Mouse (Mus musculus) liver, adult 2 months (tissue): ENCODE measurements around the gene Skida1. TPM values are rescaled to one million over a fixed set of nuclear protein-coding genes. Genes with fewer than 3 reads are reported as not detected.
"Not testable (repeated sequence)": the region's sequence is repeated elsewhere in the genome, so short reads cannot be mapped to it uniquely, and the experiment has no call there.

Source experiments
- DNase-seq: peaks from one replicate; pipeline ENCODE4 v3.0.0-alpha.2; 2011; ENCODE audit warnings: low read depth, low spot score; ENCODE audit errors: extremely low read depth
- H3K27ac ChIP-seq: fragments of 200-500 bp; replicated peaks from 2 replicates; pipeline ENCODE4 v1.5.1; 2012; ENCODE audit warnings: low read depth, mild to moderate bottlenecking, control low read depth, inconsistent platforms, low read length; ENCODE audit not compliant: insufficient read depth
- H3K27me3 ChIP-seq: fragments of 200-500 bp; 2 replicates; pipeline ENCODE4 v1.6.1; 2012; ENCODE audit warnings: mild to moderate bottlenecking, moderate library complexity, low read length, inconsistent platforms; ENCODE audit not compliant: control insufficient read depth, insufficient read depth
- H3K36me3 ChIP-seq: fragments of 200-500 bp; 2 replicates; pipeline ENCODE4 v1.6.1; 2012; ENCODE audit warnings: low read length, inconsistent platforms; ENCODE audit not compliant: control insufficient read depth, insufficient read depth
- H3K4me1 ChIP-seq: fragments of 200-500 bp; 2 replicates; pipeline ENCODE4 v1.6.1; 2011; ENCODE audit warnings: low read length; ENCODE audit not compliant: control insufficient read depth, insufficient read depth
- H3K4me3 ChIP-seq: fragments of 200-500 bp; 2 replicates; pipeline ENCODE4 v1.5.1; 2011; ENCODE audit warnings: low read depth, mild to moderate bottlenecking, control low read depth, low read length, moderate library complexity; ENCODE audit not compliant: insufficient read depth
- H3K79me2 ChIP-seq: fragments of 200-500 bp; 2 replicates; pipeline ENCODE4 v1.6.1; 2012; ENCODE audit warnings: inconsistent platforms, mild to moderate bottlenecking, low read length, moderate library complexity; ENCODE audit not compliant: control insufficient read depth, insufficient read depth
- H3K9ac ChIP-seq: fragments of 200-500 bp; 2 replicates; pipeline ENCODE4 v1.6.1; 2012; ENCODE audit warnings: low read depth, mild to moderate bottlenecking, control low read depth, inconsistent platforms, low read length
- CTCF ChIP-seq: fragments of 200-500 bp; IDR thresholded peaks from 2 replicates; pipeline ENCODE4 v1.5.1; 2011; ENCODE audit warnings: low read depth, low read length, control low read depth
- POLR2A ChIP-seq: fragments of 200-500 bp; IDR thresholded peaks from 2 replicates; pipeline ENCODE4 v1.6.1; 2011; ENCODE audit warnings: low read length, control low read depth; ENCODE audit not compliant: insufficient read depth; ENCODE audit errors: extremely low read depth
- WGBS: fragments of 180-500 bp; shearing (Covaris S2); methylation state at CpG from one replicate; pipeline ENCODE4 v1.1.7; 2018; 5-methylcytosine and 5-hydroxymethylcytosine counted together
- polyA plus RNA-seq: library from polyadenylated mRNA; depleted of rRNA; stranded (reverse); fragments of >200 nt; gene quantifications from 2 replicates; pipeline ENCODE4 v1.2.3, GENCODE M21; 2012; rRNA removed
- total RNA-seq: library from RNA; depleted of rRNA; stranded (reverse); fragments of >200 nt; gene quantifications from 2 replicates; pipeline ENCODE4 v1.2.3, GENCODE M21; 2014; rRNA removed

Skida1 gene
- total RNA-seq = 0.47 and 1.3 TPM in 2 replicates
- polyA plus RNA-seq = 0.24 and 0.33 TPM in 2 replicates

- Histone ChIP-seq H3K4me3 (peak within 1 kb of the TSS; percentile 62), H3K27me3 (no peaks in the 10 kb centered on the region), H3K9ac (peak within 1 kb of the TSS; percentile 89), H3K36me3 (no peaks in the 10 kb centered on the region), H3K27ac (peak within 1 kb of the TSS; percentile 47), H3K79me2 (no peaks in the 10 kb centered on the region), H3K4me1 (peaks cover 4% of the 10 kb centered on the region; the same call in 1 of the 2 replicates)
- WGBS = 18% methylated on average over 17 of the region's 17 CpGs
- DNase-seq = peak; percentile 44
- TF ChIP-seq POLR2A (no peak), CTCF (no peak)
Observed at GRCm38 (mm10) chr2:18048453-18049075, at the start of gene Skida1. Skida1 (minus strand) TSS chr2:18049051.

GRCm38 (mm10) chr2:18095804-18096203 is 47.0 kb upstream of the Skida1 start:
- H3K27me3 ChIP-seq = no peaks in the 10 kb centered on the region
- peaks cover 28% of the 10 kb centered on the region for H3K79me2 ChIP-seq
- no peak overlapping the region for H3K4me3 ChIP-seq
- H3K4me1 ChIP-seq = peaks cover 17% of the 10 kb centered on the region
- H3K36me3 ChIP-seq = peaks cover 15% of the 10 kb centered on the region
- no peak for DNase-seq
- no peak overlapping the region for H3K27ac ChIP-seq
- WGBS = 45% methylated on average over 2 of the region's 2 CpGs
- H3K9ac ChIP-seq = no peak overlapping the region
- TF ChIP-seq CTCF (no peak), POLR2A (no peak)

- H3K9ac ChIP-seq = no peak overlapping the region
- no peak for DNase-seq
- no peak overlapping the region for H3K4me3 ChIP-seq
- H3K4me1 ChIP-seq = peaks cover 17% of the 10 kb centered on the region
- peaks cover 19% of the 10 kb centered on the region for H3K36me3 ChIP-seq
- peak overlapping the region; percentile 72 for H3K27ac ChIP-seq
- no peaks in the 10 kb centered on the region for H3K27me3 ChIP-seq
- TF ChIP-seq POLR2A (no peak), CTCF (no peak)
- peaks cover 22% of the 10 kb centered on the region for H3K79me2 ChIP-seq
Observed at GRCm38 (mm10) chr2:18094319-18094718, 45.5 kb upstream of the Skida1 start.

GRCm38 (mm10) chr2:18093858-18094257 is 45.0 kb upstream of the Skida1 start:
- WGBS = 24% methylated on average over 1 of the region's 1 CpGs
- peak overlapping the region; percentile 72 for H3K27ac ChIP-seq
- H3K4me3 ChIP-seq = no peak overlapping the region
- DNase-seq = peak; percentile 99
- H3K9ac ChIP-seq = no peak overlapping the region
- H3K4me1 ChIP-seq = peaks cover 20% of the 10 kb centered on the region
- peaks cover 25% of the 10 kb centered on the region for H3K79me2 ChIP-seq
- no peaks in the 10 kb centered on the region for H3K27me3 ChIP-seq
- TF ChIP-seq CTCF (no peak), POLR2A (no peak)
- peaks cover 19% of the 10 kb centered on the region for H3K36me3 ChIP-seq

- DNase-seq = not testable (repeated sequence)
- H3K36me3 ChIP-seq = peaks cover 42% of the 10 kb centered on the region
- 85% methylated on average over 3 of the region's 3 CpGs for WGBS
Observed at GRCm38 (mm10) chr2:18087695-18088094, 38.8 kb upstream of the Skida1 start.

GRCm38 (mm10) chr2:18080182-18080860 is 31.5 kb upstream of the Skida1 start:
- Histone ChIP-seq H3K9ac (no peak overlapping the region), H3K27me3 (no peaks in the 10 kb centered on the region), H3K79me2 (peaks cover 24% of the 10 kb centered on the region), H3K4me3 (no peak overlapping the region), H3K27ac (no peak overlapping the region), H3K36me3 (peaks cover 41% of the 10 kb centered on the region), H3K4me1 (peaks cover 6% of the 10 kb centered on the region; the same call in 1 of the 2 replicates)
- 17% methylated on average over 2 of the region's 2 CpGs for WGBS
- DNase-seq = peak; percentile 78
- TF ChIP-seq CTCF = 0 out of 2 replicates have a peak, but pooled peaks have one; percentile 1
- TF ChIP-seq POLR2A = no peak

More at GRCm38 (mm10) chr2:18087695-18088094, 38.8 kb upstream of the Skida1 start:
- not testable (repeated sequence) for H3K4me3 ChIP-seq, H3K9ac ChIP-seq, H3K27ac ChIP-seq, H3K27me3 ChIP-seq
- H3K4me1 ChIP-seq = peaks cover 12% of the 10 kb centered on the region
- H3K79me2 ChIP-seq = peaks cover 30% of the 10 kb centered on the region
